In genomic region chr8:84871376-84872308, GRCm38 (mm10) we compare ENCODE assay signal across 8 mouse cellular contexts. TPM values are rescaled to one million over a fixed set of nuclear protein-coding genes. Genes with fewer than 3 reads are reported as not detected.
DNase-seq lines count a peak whose midpoint lies in the region; ATAC-seq lines count a peak whose summit lies in the region.

Gene Syce2, plus strand, starts transcription at chr8:84872111.

- no peak within 1 kb of the TSS for H3K27ac ChIP-seq in embryonic facial prominence, embryonic 11.5 days (replicated peaks; ENCODE audit: low read depth, low read length)
- H3K27ac ChIP-seq in heart, embryonic 11.5 days (ENCODE audit: low read depth, low read length) = no peak within 1 kb of the TSS
- H3K27ac ChIP-seq in kidney, embryonic 14.5 days (ENCODE audit: low read depth, low read length) = no peak within 1 kb of the TSS; the same call in 1 of the 2 replicates
- H3K27ac ChIP-seq in liver, embryonic 13.5 days = peak within 1 kb of the TSS; percentile 86
- no peak within 1 kb of the TSS for H3K27ac ChIP-seq in stomach, embryonic 15.5 days

- H3K9ac ChIP-seq in embryonic facial prominence, embryonic 11.5 days (replicated peaks; ENCODE audit: low read length) = peak within 1 kb of the TSS; percentile 67
- peak within 1 kb of the TSS; percentile 68 for H3K9ac ChIP-seq in heart, embryonic 11.5 days (ENCODE audit: low read depth, low read length)
- H3K9ac ChIP-seq in kidney, embryonic 14.5 days (ENCODE audit: low read depth, low read length) = peak within 1 kb of the TSS; percentile 65
- H3K9ac ChIP-seq in liver, embryonic 13.5 days = peak within 1 kb of the TSS; percentile 82
- H3K9ac ChIP-seq in stomach, embryonic 15.5 days = peak within 1 kb of the TSS; percentile 34

- no peaks in the 10 kb centered on the region for H3K27me3 ChIP-seq in embryonic facial prominence, embryonic 11.5 days (ENCODE audit: control insufficient read depth, insufficient read depth, low read length)
- H3K27me3 ChIP-seq in heart, embryonic 11.5 days (ENCODE audit: control insufficient read depth, insufficient read depth, low read length) = peaks cover 6% of the 10 kb centered on the region
- no peaks in the 10 kb centered on the region for H3K27me3 ChIP-seq in kidney, embryonic 14.5 days (ENCODE audit: control insufficient read depth, insufficient read depth, low read length)
- H3K27me3 ChIP-seq in liver, embryonic 13.5 days = no peaks in the 10 kb centered on the region
- no peaks in the 10 kb centered on the region for H3K27me3 ChIP-seq in stomach, embryonic 15.5 days (replicated peaks)

- no peaks in the 10 kb centered on the region for H3K9me3 ChIP-seq in embryonic facial prominence, embryonic 11.5 days (replicated peaks; ENCODE audit: control insufficient read depth, low read length)
- no peaks in the 10 kb centered on the region for H3K9me3 ChIP-seq in heart, embryonic 11.5 days (replicated peaks; ENCODE audit: control insufficient read depth, low read length)
- H3K9me3 ChIP-seq in kidney, embryonic 14.5 days (ENCODE audit: control insufficient read depth, low read length) = no peaks in the 10 kb centered on the region
- no peaks in the 10 kb centered on the region for H3K9me3 ChIP-seq in liver, embryonic 13.5 days (replicated peaks)
- H3K9me3 ChIP-seq in stomach, embryonic 15.5 days = no peaks in the 10 kb centered on the region

- DNase-seq in CD4-positive helper T cell, adult 2 months (ENCODE audit: low read depth, low spot score) = peak; percentile 91
- DNase-seq in adrenal gland, postnatal 14 days = peak; percentile 93
- peak; percentile 78 for DNase-seq in embryonic facial prominence, embryonic 11.5 days (ENCODE audit: low spot score)
- peak; percentile 82 for DNase-seq in liver, embryonic 13.5 days
- peak; percentile 92 for DNase-seq in naive thymus-derived CD4-positive, alpha-beta T cell, adult 2 months (ENCODE audit: low read depth)

- peak within 1 kb of the TSS; percentile 42 for H3K4me3 ChIP-seq in embryonic facial prominence, embryonic 11.5 days (ENCODE audit: low read depth, low read length)
- peak within 1 kb of the TSS; percentile 49 for H3K4me3 ChIP-seq in heart, embryonic 11.5 days (ENCODE audit: low read depth, low read length)
- H3K4me3 ChIP-seq in kidney, embryonic 14.5 days (ENCODE audit: low read length) = peak within 1 kb of the TSS; percentile 49
- H3K4me3 ChIP-seq in liver, embryonic 13.5 days (replicated peaks) = peak within 1 kb of the TSS; percentile 70
- peak within 1 kb of the TSS; percentile 53 for H3K4me3 ChIP-seq in stomach, embryonic 15.5 days (replicated peaks)

- peak; percentile 36; the same call in 1 of the 2 replicates for ATAC-seq in embryonic facial prominence, embryonic 11.5 days (replicated peaks; ENCODE audit: insufficient number of reproducible peaks, low FRiP score, low TSS enrichment, low read depth)
- ATAC-seq in heart, embryonic 11.5 days (replicated peaks; ENCODE audit: insufficient number of reproducible peaks, low FRiP score, low TSS enrichment) = peak; percentile 57
- ATAC-seq in kidney, embryonic 14.5 days (ENCODE audit: low FRiP score, low TSS enrichment) = peak; percentile 68
- ATAC-seq in liver, embryonic 13.5 days (ENCODE audit: low read depth) = peak; percentile 72
- ATAC-seq in stomach, embryonic 15.5 days (ENCODE audit: insufficient read depth, low FRiP score, low read depth) = peak; percentile 73

- H3K4me1 ChIP-seq in embryonic facial prominence, embryonic 11.5 days (ENCODE audit: control insufficient read depth, insufficient read depth, low read length) = no peaks in the 10 kb centered on the region
- peaks cover 14% of the 10 kb centered on the region for H3K4me1 ChIP-seq in heart, embryonic 11.5 days (ENCODE audit: control insufficient read depth, insufficient read depth, low read length)
- H3K4me1 ChIP-seq in kidney, embryonic 14.5 days (ENCODE audit: control insufficient read depth, insufficient read depth, low read length) = peaks cover 11% of the 10 kb centered on the region
- H3K4me1 ChIP-seq in liver, embryonic 13.5 days (replicated peaks) = peaks cover 48% of the 10 kb centered on the region
- H3K4me1 ChIP-seq in stomach, embryonic 15.5 days = peaks cover 14% of the 10 kb centered on the region

- peaks cover 11% of the 10 kb centered on the region for H3K36me3 ChIP-seq in embryonic facial prominence, embryonic 11.5 days (replicated peaks; ENCODE audit: control insufficient read depth, insufficient read depth, low read depth, low read length)
- H3K36me3 ChIP-seq in heart, embryonic 11.5 days (ENCODE audit: control insufficient read depth, insufficient read depth, low read length) = peaks cover 7% of the 10 kb centered on the region
- H3K36me3 ChIP-seq in kidney, embryonic 14.5 days (ENCODE audit: control insufficient read depth, insufficient read depth, low read length) = peaks cover 32% of the 10 kb centered on the region
- peaks cover 40% of the 10 kb centered on the region for H3K36me3 ChIP-seq in liver, embryonic 13.5 days
- H3K36me3 ChIP-seq in stomach, embryonic 15.5 days = peaks cover 26% of the 10 kb centered on the region

- peak within 1 kb of the TSS; percentile 89 for H3K4me2 ChIP-seq in embryonic facial prominence, embryonic 11.5 days (ENCODE audit: low read depth, low read length)
- peak within 1 kb of the TSS; percentile 98 for H3K4me2 ChIP-seq in heart, embryonic 11.5 days
- H3K4me2 ChIP-seq in kidney, embryonic 14.5 days (replicated peaks; ENCODE audit: low read depth, low read length) = peak within 1 kb of the TSS; percentile 97
- peak within 1 kb of the TSS; percentile 100 for H3K4me2 ChIP-seq in liver, embryonic 13.5 days
- peak within 1 kb of the TSS; percentile 100 for H3K4me2 ChIP-seq in stomach, embryonic 15.5 days

- WGBS in embryonic facial prominence, embryonic 11.5 days = 15% methylated on average over 42 of the region's 46 CpGs
- WGBS in heart, embryonic 11.5 days (ENCODE audit: insufficient replicate concordance) = 12% methylated on average over 46 of the region's 46 CpGs
- 15% methylated on average over 45 of the region's 46 CpGs for WGBS in kidney, embryonic 14.5 days
- 8% methylated on average over 44 of the region's 46 CpGs for WGBS in liver, embryonic 13.5 days (ENCODE audit: insufficient replicate concordance)
- 13% methylated on average over 44 of the region's 46 CpGs for WGBS in stomach, embryonic 15.5 days

RNA-seq across cellular contexts. Expression of gene Syce2, which starts in this region (rescaled TPM):
- 17.4 and 17.6 TPM in 2 replicates for total RNA-seq in adrenal gland, postnatal 14 days (2021)
- polyA plus RNA-seq in embryonic facial prominence, embryonic 11.5 days (2014; fragmentation: Nextera tagmentation; extraction: Ambion mirVana) = 89.2 and 89.9 TPM in 2 replicates
- polyA plus RNA-seq in heart, embryonic 11.5 days (2014; fragmentation: Nextera tagmentation; extraction: Ambion mirVana) = 44.2 and 49.6 TPM in 2 replicates
- 73.0 and 98.4 TPM in 2 replicates for polyA plus RNA-seq in kidney, embryonic 14.5 days (2014; fragmentation: Nextera tagmentation; extraction: Ambion mirVana)
- polyA plus RNA-seq in liver, embryonic 13.5 days (2015; fragmentation: Nextera tagmentation; extraction: Ambion mirVana) = 84.1 and 90.4 TPM in 2 replicates
- 56.1 and 63.7 TPM in 2 replicates for polyA plus RNA-seq in stomach, embryonic 15.5 days (2015; fragmentation: Nextera tagmentation; extraction: Ambion mirVana)
